Mouse (Mus musculus): ENCODE results near the gene Apba3. TPM values are rescaled to one million over a fixed set of nuclear protein-coding genes. Genes with fewer than 3 reads are reported as not detected.

Apba3 gene
- polyA plus RNA-seq, 1 experiment from 2014 or later, result 36.4 TPM

- H3K4me1 ChIP-seq, result peaks cover 26% of the 10 kb centered on the region
- peak overlapping the region; percentile 80 for H3K4me3 ChIP-seq
- no peaks in the 10 kb centered on the region for H3K9me3 ChIP-seq
- 4% methylated on average over 25 of the region's 25 CpGs for WGBS
- H3K4me2 ChIP-seq (replicated peaks), result peak overlapping the region; percentile 86
- H3K27ac ChIP-seq, result peak overlapping the region; percentile 72; the same call in 1 of the 2 replicates
- H3K9ac ChIP-seq, result peak overlapping the region; percentile 87
- peaks cover 4% of the 10 kb centered on the region; the same call in 1 of the 2 replicates for H3K36me3 ChIP-seq
- H3K27me3 ChIP-seq (replicated peaks), result peaks cover 18% of the 10 kb centered on the region
- peak; percentile 4; the same call in 1 of the 2 replicates for ATAC-seq (ENCODE audit: low FRiP score, low read depth)
Observed at GRCm38 (mm10) chr10:81293334-81294030, 26.7 kb downstream of the Apba3 start.

- Histone ChIP-seq H3K9me3 (no peaks in the 10 kb centered on the region), H3K4me1 (peaks cover 26% of the 10 kb centered on the region), H3K9ac (peak overlapping the region; percentile 87; the same call in 1 of the 2 replicates), H3K4me2 (replicated peaks) (peak overlapping the region; percentile 86), H3K27me3 (replicated peaks) (peaks cover 18% of the 10 kb centered on the region), H3K4me3 (peak overlapping the region; percentile 80), H3K27ac (no peak overlapping the region), H3K36me3 (peaks cover 4% of the 10 kb centered on the region; the same call in 1 of the 2 replicates)
- WGBS, result 44% methylated on average over 8 of the region's 8 CpGs
- ATAC-seq (ENCODE audit: low FRiP score, low read depth), result no peak
Observed at GRCm38 (mm10) chr10:81294442-81294841, 27.7 kb downstream of the Apba3 start.

GRCm38 (mm10) chr10:81295185-81295584 lies 28.4 kb downstream of the Apba3 start:
- no peaks in the 10 kb centered on the region for H3K9me3 ChIP-seq
- ATAC-seq (ENCODE audit: low FRiP score, low read depth), result no peak
- H3K27me3 ChIP-seq (replicated peaks), result peaks cover 13% of the 10 kb centered on the region
- H3K9ac ChIP-seq, result peak overlapping the region; percentile 87; the same call in 1 of the 2 replicates
- H3K27ac ChIP-seq, result no peak overlapping the region
- no peak overlapping the region for H3K4me3 ChIP-seq
- peaks cover 4% of the 10 kb centered on the region; the same call in 1 of the 2 replicates for H3K36me3 ChIP-seq
- H3K4me1 ChIP-seq, result peaks cover 26% of the 10 kb centered on the region
- 90% methylated on average over 6 of the region's 6 CpGs for WGBS
- H3K4me2 ChIP-seq (replicated peaks), result peak overlapping the region; percentile 86

- Histone ChIP-seq H3K4me1 (peaks cover 35% of the 10 kb centered on the region), H3K27me3 (replicated peaks) (no peaks in the 10 kb centered on the region), H3K9me3 (no peaks in the 10 kb centered on the region), H3K4me3 (no peak overlapping the region), H3K27ac (no peak overlapping the region; the same call in 1 of the 2 replicates), H3K36me3 (peaks cover 4% of the 10 kb centered on the region; the same call in 1 of the 2 replicates), H3K9ac (no peak overlapping the region), H3K4me2 (replicated peaks) (0 out of 2 replicates have a peak overlapping the region, but pooled peaks have one; percentile 5)
- WGBS, result 84% methylated on average over 6 of the region's 6 CpGs
- no peak for ATAC-seq (ENCODE audit: low FRiP score, low read depth)
Observed at GRCm38 (mm10) chr10:81297246-81297645, 30.5 kb downstream of the Apba3 start.

- ATAC-seq (ENCODE audit: low FRiP score, low read depth), result no peak
- Histone ChIP-seq H3K9me3 (no peaks in the 10 kb centered on the region), H3K36me3 (peaks cover 4% of the 10 kb centered on the region; the same call in 1 of the 2 replicates), H3K9ac (no peak overlapping the region), H3K4me1 (peaks cover 41% of the 10 kb centered on the region), H3K27me3 (replicated peaks) (no peaks in the 10 kb centered on the region), H3K27ac (0 out of 2 replicates have a peak overlapping the region, but pooled peaks have one; percentile 15), H3K4me3 (no peak overlapping the region), H3K4me2 (replicated peaks) (0 out of 2 replicates have a peak overlapping the region, but pooled peaks have one; percentile 5)
- WGBS, result 70% methylated on average over 10 of the region's 10 CpGs
Observed at GRCm38 (mm10) chr10:81297845-81298244, 31.1 kb downstream of the Apba3 start.

GRCm38 (mm10) chr10:81298369-81299100 lies 31.8 kb downstream of the Apba3 start:
- no peak overlapping the region for H3K9ac ChIP-seq
- peaks cover 45% of the 10 kb centered on the region for H3K4me1 ChIP-seq
- H3K9me3 ChIP-seq, result no peaks in the 10 kb centered on the region
- peaks cover 4% of the 10 kb centered on the region; the same call in 1 of the 2 replicates for H3K36me3 ChIP-seq
- no peak overlapping the region for H3K27ac ChIP-seq
- 94% methylated on average over 17 of the region's 17 CpGs for WGBS
- H3K4me3 ChIP-seq, result no peak overlapping the region
- no peaks in the 10 kb centered on the region for H3K27me3 ChIP-seq (replicated peaks)
- ATAC-seq (ENCODE audit: low FRiP score, low read depth), result no peak
- no peak overlapping the region for H3K4me2 ChIP-seq (replicated peaks)

GRCm38 (mm10) chr10:81299585-81300351 lies 33.0 kb downstream of the Apba3 start:
- H3K27ac ChIP-seq, result no peak overlapping the region
- no peak overlapping the region for H3K4me3 ChIP-seq
- WGBS, result 92% methylated on average over 14 of the region's 14 CpGs
- no peaks in the 10 kb centered on the region for H3K27me3 ChIP-seq (replicated peaks)
- peaks cover 40% of the 10 kb centered on the region for H3K4me1 ChIP-seq
- no peak overlapping the region for H3K4me2 ChIP-seq (replicated peaks)
- peaks cover 4% of the 10 kb centered on the region; the same call in 1 of the 2 replicates for H3K36me3 ChIP-seq
- H3K9ac ChIP-seq, result no peak overlapping the region
- H3K9me3 ChIP-seq, result no peaks in the 10 kb centered on the region
- no peak for ATAC-seq (ENCODE audit: low FRiP score, low read depth)

GRCm38 (mm10) chr10:81300352-81300907 lies 33.7 kb downstream of the Apba3 start:
- ATAC-seq (ENCODE audit: low FRiP score, low read depth), result no peak
- Histone ChIP-seq H3K4me3 (no peak overlapping the region), H3K4me2 (replicated peaks) (no peak overlapping the region), H3K4me1 (peaks cover 38% of the 10 kb centered on the region), H3K9me3 (no peaks in the 10 kb centered on the region), H3K27me3 (replicated peaks) (no peaks in the 10 kb centered on the region), H3K27ac (no peak overlapping the region), H3K36me3 (peaks cover 8% of the 10 kb centered on the region; the same call in 1 of the 2 replicates), H3K9ac (no peak overlapping the region)
- WGBS, result 81% methylated on average over 9 of the region's 9 CpGs

- H3K4me1 ChIP-seq, result peaks cover 38% of the 10 kb centered on the region
- WGBS, result 83% methylated on average over 9 of the region's 9 CpGs
Observed at GRCm38 (mm10) chr10:81301321-81301720, 34.6 kb downstream of the Apba3 start.

GRCm38 (mm10) chr10:81302288-81302687 lies 35.5 kb downstream of the Apba3 start:
- no peaks in the 10 kb centered on the region for H3K9me3 ChIP-seq
- no peak overlapping the region for H3K4me2 ChIP-seq (replicated peaks)
- H3K4me3 ChIP-seq, result no peak overlapping the region
- peaks cover 23% of the 10 kb centered on the region for H3K36me3 ChIP-seq
- H3K27me3 ChIP-seq (replicated peaks), result no peaks in the 10 kb centered on the region
- peaks cover 38% of the 10 kb centered on the region for H3K4me1 ChIP-seq
- ATAC-seq (ENCODE audit: low FRiP score, low read depth), result no peak
- no peak overlapping the region for H3K9ac ChIP-seq
- 73% methylated on average over 4 of the region's 4 CpGs for WGBS
- no peak overlapping the region for H3K27ac ChIP-seq

More at GRCm38 (mm10) chr10:81301321-81301720, 34.6 kb downstream of the Apba3 start:
- H3K36me3 ChIP-seq, result peaks cover 17% of the 10 kb centered on the region
- no peak for ATAC-seq (ENCODE audit: low FRiP score, low read depth)
- H3K4me2 ChIP-seq (replicated peaks), result no peak overlapping the region
- H3K27me3 ChIP-seq (replicated peaks), result no peaks in the 10 kb centered on the region
- H3K4me3 ChIP-seq, result no peak overlapping the region
- no peaks in the 10 kb centered on the region for H3K9me3 ChIP-seq
- no peak overlapping the region for H3K27ac ChIP-seq
- H3K9ac ChIP-seq, result no peak overlapping the region

GRCm38 (mm10) chr10:81302781-81303218 lies 36.0 kb downstream of the Apba3 start:
- Histone ChIP-seq H3K4me3 (no peak overlapping the region), H3K9ac (no peak overlapping the region), H3K27ac (no peak overlapping the region), H3K27me3 (replicated peaks) (no peaks in the 10 kb centered on the region), H3K9me3 (no peaks in the 10 kb centered on the region), H3K4me1 (peaks cover 38% of the 10 kb centered on the region), H3K4me2 (replicated peaks) (no peak overlapping the region), H3K36me3 (peaks cover 28% of the 10 kb centered on the region)
- ATAC-seq (ENCODE audit: low FRiP score, low read depth), result no peak
- 73% methylated on average over 14 of the region's 14 CpGs for WGBS

All from neural tube, embryonic 12.5 days (tissue).